ENCODE assay signal across 13 mouse cellular contexts in the genomic region with DNA sequence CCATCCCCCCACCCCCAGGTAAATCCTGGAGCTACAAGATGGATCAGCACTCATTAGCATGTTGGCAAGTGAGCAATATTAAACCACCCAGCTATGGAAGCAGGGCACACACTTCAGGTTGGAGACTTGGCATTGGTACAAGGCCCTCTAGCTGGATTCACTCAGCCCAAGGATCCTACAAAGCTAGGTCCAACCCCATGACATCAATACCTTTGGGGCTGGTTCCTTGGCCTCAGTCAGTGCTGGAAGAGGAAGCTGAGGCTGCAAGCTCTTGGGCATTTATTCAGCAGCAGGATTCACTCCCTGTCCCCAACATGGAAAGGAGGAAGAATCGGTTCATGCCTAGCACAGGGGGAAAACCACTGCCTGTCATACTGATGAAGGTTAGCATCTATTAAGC.
"Had no signal": no experiment of that assay in that cellular context is flagged by ENCODE, and none has a peak within 500 bp of the region (broad histone marks: within the 10 kb centered on the region; RNA-seq: fewer than 3 reads in every experiment).

No protein-coding gene starts in this region.

- H3K27me3 ChIP-seq: limb, embryonic 12.5 days; limb, embryonic 15.5 days had no signal

- H3K36me3 ChIP-seq: limb, embryonic 12.5 days; limb, embryonic 15.5 days; midbrain, embryonic 12.5 days had no signal

- H3K9ac ChIP-seq: limb, embryonic 12.5 days; limb, embryonic 15.5 days; liver, embryonic 14.5 days; liver, postnatal 0 days; lung, embryonic 14.5 days; midbrain, embryonic 12.5 days had no signal

- H3K27ac ChIP-seq: limb, embryonic 12.5 days; limb, embryonic 15.5 days; liver, embryonic 14.5 days; macrophage had no signal

- H3K4me3 ChIP-seq: limb, embryonic 12.5 days; limb, embryonic 15.5 days; midbrain, embryonic 12.5 days had no signal

- H3K4me2 ChIP-seq: limb, embryonic 12.5 days; limb, embryonic 15.5 days; liver, embryonic 11.5 days; lung, embryonic 14.5 days; midbrain, embryonic 12.5 days had no signal

- DNase-seq: kidney, adult 9 months; kidney, postnatal 10 days; left cerebral cortex, postnatal 4 days; liver, postnatal 0 days; lung, embryonic 14.5 days; thymus, postnatal 25 days had no signal

- ATAC-seq: liver, postnatal 0 days; lung, postnatal 0 days had no signal

- H3K9me3 ChIP-seq: limb, embryonic 12.5 days; limb, embryonic 15.5 days; midbrain, embryonic 12.5 days had no signal
